In the genomic region with DNA sequence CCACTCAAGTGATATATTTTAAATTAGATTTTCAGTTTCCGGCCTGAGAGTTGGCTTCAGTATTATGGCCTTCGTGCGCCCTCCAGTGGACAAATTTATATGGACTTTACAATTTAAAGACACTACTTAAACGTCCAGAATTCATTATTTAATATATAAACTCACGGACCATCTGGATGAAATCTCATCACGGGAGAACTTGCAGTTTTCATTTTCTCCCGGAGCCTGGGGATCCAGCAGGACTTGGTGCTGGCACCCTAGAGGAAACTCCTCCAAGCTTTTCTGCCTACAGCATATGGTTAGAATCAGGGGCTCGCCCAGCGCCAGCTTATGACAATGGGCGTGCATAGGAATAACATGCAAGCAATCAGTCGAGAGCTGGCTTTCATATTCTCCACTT, we compare ENCODE assay signal across 8 mouse cellular contexts.
DNase-seq lines count a peak whose midpoint lies in the region; ATAC-seq and TF ChIP-seq lines count a peak whose summit lies in the region.

No protein-coding gene starts in this region.

- no peak overlapping the region for H3K27ac ChIP-seq in layer of hippocampus, adult 2 months
- no peak overlapping the region for H3K27ac ChIP-seq in stomach, embryonic 15.5 days

- H3K9me3 ChIP-seq in stomach, embryonic 15.5 days: no peaks in the 10 kb centered on the region

- no peak overlapping the region for H3K9ac ChIP-seq in stomach, embryonic 15.5 days

- DNase-seq in thymus, postnatal 0 days (ENCODE audit: low spot score): peak; percentile 2
- DNase-seq in thymus, adult 18-20 months: no peak
- DNase-seq in embryo, embryonic 10.5 days (ENCODE audit: low spot score): peak; percentile 77
- peak; percentile 9 to 34 for DNase-seq in heart, postnatal 10 days
- DNase-seq in layer of hippocampus, adult 2 months (ENCODE audit: low spot score in 2 of 2): peak; percentile 21 to 45
- DNase-seq in mesoderm, embryonic 11.5 days (ENCODE audit: low read depth, low spot score): peak; percentile 52

- 25% methylated on average over 11 of the region's 11 CpGs for WGBS in stomach, embryonic 15.5 days

- peak overlapping the region; percentile 39 for H3K4me3 ChIP-seq in layer of hippocampus, adult 2 months
- no peak overlapping the region for H3K4me3 ChIP-seq in stomach, embryonic 15.5 days (replicated peaks)

- ATAC-seq in stomach, embryonic 15.5 days (ENCODE audit: insufficient read depth, low FRiP score, low read depth): no peak
- no peak for ATAC-seq in monocyte, adult 5-6 weeks (replicated peaks; ENCODE audit: insufficient number of reproducible peaks, low FRiP score, low TSS enrichment, poor library complexity, severe bottlenecking)

- intact Hi-C loops in heart, postnatal 10 days (cut with DNase I): loop anchor here (2.0 kb wide), 1 partner anchor 427 kb away; no protein-coding TSS in a partner anchor

- no peaks in the 10 kb centered on the region for H3K27me3 ChIP-seq in stomach, embryonic 15.5 days (replicated peaks)

- no peaks in the 10 kb centered on the region for H3K36me3 ChIP-seq in stomach, embryonic 15.5 days

- H3K4me2 ChIP-seq in stomach, embryonic 15.5 days: peak overlapping the region; percentile 44

- TF ChIP-seq CTCF in layer of hippocampus, adult 2 months (conservative IDR thresholded peaks at IDR 0.05): peak; percentile 85

- no peaks in the 10 kb centered on the region for H3K4me1 ChIP-seq in stomach, embryonic 15.5 days

Comparison
In these comparisons a context has a peak if more than half of its experiments do, and no peak if none do; other contexts are left out.
1. DNase-seq: peak in thymus, postnatal 0 days (single experiment), embryo, embryonic 10.5 days (single experiment), heart, postnatal 10 days (2 of 2), layer of hippocampus, adult 2 months (2 of 2) and mesoderm, embryonic 11.5 days (single experiment); none in thymus, adult 18-20 months (0 of 2).